Mouse (Mus musculus) forebrain, embryonic 13.5 days (tissue): ENCODE measurements around the gene Ap5z1. TPM values are rescaled to one million over a fixed set of nuclear protein-coding genes. Genes with fewer than 3 reads are reported as not detected.

Experiments
- polyA plus RNA-seq: library from polyadenylated mRNA; unstranded; fragments of >200 nt; fragmentation: Nextera tagmentation; extraction: Ambion mirVana; gene quantifications from 2 replicates; pipeline ENCODE4 v1.2.1, GENCODE M21; 2015

The Ap5z1 gene
- polyA plus RNA-seq, 1 experiment from 2014 or later, result 12.0 TPM

Other genes with a start within 250 kb of the Ap5z1 start
- gene Foxk1, start 62.4 kb upstream of the Ap5z1 start, polyA plus RNA-seq, result 3.1 and 3.3 TPM in 2 replicates
- 0.06 and 0.12 TPM in 2 replicates for gene Papolb, start 66.1 kb downstream of the Ap5z1 start, polyA plus RNA-seq
- 4.5 and 5.4 TPM in 2 replicates for gene Radil, start 87.2 kb downstream of the Ap5z1 start, polyA plus RNA-seq
- 42.7 and 43.1 TPM in 2 replicates for gene Mmd2, start 144.9 kb downstream of the Ap5z1 start, polyA plus RNA-seq
- 48.3 and 49.1 TPM in 2 replicates for gene Wipi2, start 163.8 kb downstream of the Ap5z1 start, polyA plus RNA-seq
- 50.9 and 54.0 TPM in 2 replicates for gene Slc29a4, start 228.6 kb downstream of the Ap5z1 start, polyA plus RNA-seq